Mouse (Mus musculus) testis, adult 2 months (tissue): ENCODE results near the gene St6galnac5.

Experiments
- CTCF ChIP-seq: fragments of 200-500 bp; IDR thresholded peaks from 2 replicates; pipeline ENCODE4 v1.5.1; 2012; ENCODE audit warnings: low read depth, mild to moderate bottlenecking, inconsistent platforms, low read length, moderate library complexity; ENCODE audit not compliant: control insufficient read depth, insufficient read depth, insufficient replicate concordance
- POLR2A ChIP-seq: fragments of 200-500 bp; IDR thresholded peaks from 2 replicates; pipeline ENCODE4 v1.6.1; 2012; ENCODE audit warnings: low read depth, mild to moderate bottlenecking, inconsistent platforms, low read length, moderate library complexity; ENCODE audit not compliant: control insufficient read depth

GRCm38 (mm10) chr3:152776872-152777540, 205.0 kb downstream of the St6galnac5 start:
- TF ChIP-seq POLR2A (no peak), CTCF (no peak)
